Mouse (Mus musculus): ENCODE measurements around the gene Hadha. TPM values are rescaled to one million over a fixed set of nuclear protein-coding genes. Genes with fewer than 3 reads are reported as not detected.

Hadha gene
- polyA plus RNA-seq, 1 experiment from 2014 or later = 61.7 TPM

DNA sequence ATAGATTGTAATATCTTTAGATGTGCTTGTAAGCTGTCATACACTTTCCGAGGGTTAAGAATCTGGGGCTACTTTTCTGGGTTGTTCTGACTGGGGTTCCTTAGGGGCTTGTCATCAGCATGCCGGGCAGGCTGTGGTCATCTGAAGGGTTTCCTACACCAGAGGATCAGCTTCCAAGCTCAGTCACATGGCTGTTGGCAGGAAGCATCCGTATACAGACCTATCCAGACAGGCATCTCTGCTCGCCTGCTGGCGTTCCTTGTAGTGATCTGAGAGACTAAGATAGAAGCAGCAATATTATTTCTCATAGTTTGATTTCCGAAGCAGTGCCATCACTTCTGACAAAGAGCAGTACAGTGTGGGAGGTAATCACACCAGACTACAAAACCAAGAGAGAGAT, 4.6 kb upstream of the Hadha start:
- H3K4me3 ChIP-seq (replicated peaks; ENCODE audit: low read depth, low read length) = no peak overlapping the region
- H3K4me1 ChIP-seq (ENCODE audit: control insufficient read depth, insufficient read depth, low read length) = peaks cover 9% of the 10 kb centered on the region
- ATAC-seq (ENCODE audit: low FRiP score, low TSS enrichment) = no peak
- no peak for DNase-seq
- no peak overlapping the region for H3K4me2 ChIP-seq (ENCODE audit: low read length)
- no peaks in the 10 kb centered on the region for H3K27me3 ChIP-seq (ENCODE audit: control insufficient read depth, insufficient read depth, low read length)
- 87% methylated on average over 6 of the region's 6 CpGs for WGBS
- H3K36me3 ChIP-seq (ENCODE audit: control insufficient read depth, insufficient read depth, low read length) = peaks cover 3% of the 10 kb centered on the region; the same call in 1 of the 2 replicates
- H3K27ac ChIP-seq (replicated peaks; ENCODE audit: low read depth, low read length) = no peak overlapping the region
- no peaks in the 10 kb centered on the region for H3K9me3 ChIP-seq (ENCODE audit: control insufficient read depth, low read length)
- no peak overlapping the region for H3K9ac ChIP-seq (replicated peaks; ENCODE audit: low read length)

DNA sequence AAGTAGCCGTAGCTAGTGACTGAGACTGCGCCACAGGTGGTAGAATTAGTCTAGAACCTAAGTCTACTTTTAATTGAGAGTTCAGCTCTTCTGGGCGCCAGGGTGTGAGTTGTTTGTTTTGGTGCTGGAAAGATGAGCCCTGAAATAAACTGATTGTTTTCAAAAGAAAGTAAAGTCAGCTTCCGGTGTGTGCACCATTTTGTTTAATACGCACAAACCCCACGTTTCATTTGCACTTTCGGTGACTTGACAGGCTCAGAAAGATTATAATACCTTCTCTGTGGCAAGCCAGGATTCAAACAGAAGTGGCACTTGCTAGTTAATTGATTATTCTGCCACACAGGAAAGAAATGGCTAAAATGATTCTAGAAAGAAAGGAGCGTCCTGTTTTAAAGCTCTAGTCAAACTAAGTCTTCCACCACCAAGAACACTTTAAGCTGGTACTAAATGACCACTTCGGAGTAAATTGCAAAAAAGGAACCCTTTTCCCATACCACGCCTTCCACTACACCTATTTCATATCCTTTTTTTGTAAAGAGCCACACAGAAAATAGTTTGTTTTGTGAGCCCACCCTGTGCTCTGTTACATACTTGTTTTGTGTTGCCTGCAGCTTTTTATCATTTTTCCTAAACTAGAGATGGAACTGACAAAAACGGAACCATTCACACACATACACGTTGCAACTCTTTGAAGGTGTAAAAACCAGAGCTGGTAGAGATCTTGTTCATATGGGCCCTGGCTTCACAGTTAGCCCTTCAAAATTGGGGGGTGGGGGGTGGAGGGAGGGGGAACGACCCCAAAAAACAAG, 1.1 kb upstream of the Hadha start:
- DNase-seq = no peak
- H3K27me3 ChIP-seq (ENCODE audit: control insufficient read depth, insufficient read depth, low read length) = no peaks in the 10 kb centered on the region
- ATAC-seq (ENCODE audit: low FRiP score, low TSS enrichment) = no peak
- no peaks in the 10 kb centered on the region for H3K9me3 ChIP-seq (ENCODE audit: control insufficient read depth, low read length)
- peak overlapping the region; percentile 87 for H3K9ac ChIP-seq (replicated peaks; ENCODE audit: low read length)
- no peaks in the 10 kb centered on the region for H3K36me3 ChIP-seq (ENCODE audit: control insufficient read depth, insufficient read depth, low read length)
- peak overlapping the region; percentile 95 for H3K4me3 ChIP-seq (replicated peaks; ENCODE audit: low read depth, low read length)
- H3K27ac ChIP-seq (replicated peaks; ENCODE audit: low read depth, low read length) = peak overlapping the region; percentile 88; the same call in 1 of the 2 replicates
- H3K4me1 ChIP-seq (ENCODE audit: control insufficient read depth, insufficient read depth, low read length) = peaks cover 14% of the 10 kb centered on the region
- peak overlapping the region; percentile 83 for H3K4me2 ChIP-seq (ENCODE audit: low read length)
- WGBS = 39% methylated on average over 13 of the region's 13 CpGs

DNA sequence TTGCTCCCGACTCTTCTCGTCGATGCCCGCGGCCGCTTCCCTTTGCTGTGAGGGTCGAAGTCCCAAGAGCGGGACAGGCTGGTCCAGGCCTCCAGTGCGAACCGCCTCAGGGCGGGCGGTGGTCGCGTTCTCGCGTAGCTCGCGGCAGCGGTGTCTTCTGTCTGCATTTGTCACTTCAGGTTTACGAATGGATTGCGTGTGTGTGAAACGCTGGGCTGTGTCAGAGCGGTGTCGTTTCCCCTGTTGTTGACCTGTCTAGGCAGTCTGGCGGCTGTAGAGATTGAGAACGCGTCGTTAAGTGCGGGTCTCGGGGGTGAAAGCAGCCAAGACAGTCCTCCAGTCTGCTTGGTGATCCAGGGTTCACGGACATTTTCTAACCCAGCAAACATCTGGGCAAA, 432 bp upstream of the Hadha start:
- ATAC-seq (ENCODE audit: low FRiP score, low TSS enrichment) = peak; percentile 71; the same call in 1 of the 2 replicates
- Histone ChIP-seq H3K9ac (replicated peaks; ENCODE audit: low read length) (peak overlapping the region; percentile 87), H3K4me2 (ENCODE audit: low read length) (peak overlapping the region; percentile 83), H3K36me3 (ENCODE audit: control insufficient read depth, insufficient read depth, low read length) (no peaks in the 10 kb centered on the region), H3K4me3 (replicated peaks; ENCODE audit: low read depth, low read length) (peak overlapping the region; percentile 95), H3K27ac (replicated peaks; ENCODE audit: low read depth, low read length) (peak overlapping the region; percentile 88), H3K27me3 (ENCODE audit: control insufficient read depth, insufficient read depth, low read length) (no peaks in the 10 kb centered on the region), H3K9me3 (ENCODE audit: control insufficient read depth, low read length) (no peaks in the 10 kb centered on the region), H3K4me1 (ENCODE audit: control insufficient read depth, insufficient read depth, low read length) (peaks cover 14% of the 10 kb centered on the region)
- no peak for DNase-seq
- WGBS = under 1% methylated on average over 31 of the region's 31 CpGs

DNA sequence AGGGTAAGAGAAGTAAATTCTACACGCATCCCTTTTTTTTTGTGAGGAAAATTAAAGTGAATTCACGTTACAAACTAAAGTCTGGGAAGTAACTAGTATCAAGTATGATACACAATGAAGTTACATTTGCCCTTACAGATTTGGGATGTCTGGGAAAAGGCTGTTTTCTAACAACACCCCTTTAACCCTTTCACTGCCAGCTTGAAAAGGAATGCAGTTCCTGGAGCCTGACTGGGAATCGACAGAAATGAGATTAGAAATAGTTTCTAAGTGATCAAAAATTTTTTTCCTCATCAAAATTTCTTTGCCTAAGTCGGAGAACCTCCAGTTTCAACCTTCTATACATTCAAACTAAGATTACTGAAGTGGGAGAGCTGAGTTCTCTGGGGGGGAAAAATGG, 949 bp downstream of the Hadha start:
- Histone ChIP-seq H3K4me1 (ENCODE audit: control insufficient read depth, insufficient read depth, low read length) (peaks cover 14% of the 10 kb centered on the region), H3K4me2 (ENCODE audit: low read length) (peak overlapping the region; percentile 83), H3K27ac (replicated peaks; ENCODE audit: low read depth, low read length) (no peak overlapping the region), H3K4me3 (replicated peaks; ENCODE audit: low read depth, low read length) (peak overlapping the region; percentile 95), H3K36me3 (ENCODE audit: control insufficient read depth, insufficient read depth, low read length) (no peaks in the 10 kb centered on the region), H3K9ac (replicated peaks; ENCODE audit: low read length) (peak overlapping the region; percentile 87; the same call in 1 of the 2 replicates), H3K9me3 (ENCODE audit: control insufficient read depth, low read length) (no peaks in the 10 kb centered on the region), H3K27me3 (ENCODE audit: control insufficient read depth, insufficient read depth, low read length) (no peaks in the 10 kb centered on the region)
- no peak for ATAC-seq (ENCODE audit: low FRiP score, low TSS enrichment)
- DNase-seq = peak; percentile 61
- WGBS = 21% methylated on average over 4 of the region's 4 CpGs

DNA sequence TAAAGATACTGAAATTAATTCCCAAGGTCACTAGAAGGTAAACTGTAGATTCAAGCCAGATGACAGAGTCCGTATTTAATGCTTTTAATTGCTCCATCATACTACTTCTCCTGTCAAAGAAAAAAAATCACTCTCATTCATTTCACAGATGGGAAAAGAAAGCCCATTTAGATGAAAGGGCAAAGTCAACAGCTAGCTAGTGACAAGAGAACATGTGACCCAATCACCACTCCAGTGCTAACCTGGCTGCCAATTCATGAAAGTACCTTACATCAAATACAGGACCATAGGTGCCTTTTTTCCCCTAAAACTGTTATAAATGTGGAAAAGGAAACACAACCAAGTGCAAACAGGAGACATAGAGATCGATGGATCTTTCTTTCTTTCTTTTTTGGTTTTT, 1.7 kb downstream of the Hadha start:
- DNase-seq (no peak), ATAC-seq (ENCODE audit: low FRiP score, low TSS enrichment) (no peak)
- Histone ChIP-seq H3K27me3 (ENCODE audit: control insufficient read depth, insufficient read depth, low read length) (no peaks in the 10 kb centered on the region), H3K36me3 (ENCODE audit: control insufficient read depth, insufficient read depth, low read length) (no peaks in the 10 kb centered on the region), H3K9ac (replicated peaks; ENCODE audit: low read length) (no peak overlapping the region), H3K4me3 (replicated peaks; ENCODE audit: low read depth, low read length) (no peak overlapping the region), H3K9me3 (ENCODE audit: control insufficient read depth, low read length) (no peaks in the 10 kb centered on the region), H3K4me2 (ENCODE audit: low read length) (no peak overlapping the region), H3K4me1 (ENCODE audit: control insufficient read depth, insufficient read depth, low read length) (peaks cover 14% of the 10 kb centered on the region), H3K27ac (replicated peaks; ENCODE audit: low read depth, low read length) (no peak overlapping the region)
- WGBS = 95% methylated on average over 2 of the region's 2 CpGs

GRCm38 (mm10) chr5:30152413-30152812, 2.5 kb downstream of the Hadha start:
- H3K4me3 ChIP-seq (replicated peaks; ENCODE audit: low read depth, low read length) = no peak overlapping the region
- DNase-seq (no peak), ATAC-seq (ENCODE audit: low FRiP score, low TSS enrichment) (no peak)
- WGBS = 91% methylated on average over 1 of the region's 1 CpGs
- no peak overlapping the region for H3K9ac ChIP-seq (replicated peaks; ENCODE audit: low read length)
- no peak overlapping the region for H3K27ac ChIP-seq (replicated peaks; ENCODE audit: low read depth, low read length)
- no peaks in the 10 kb centered on the region for H3K27me3 ChIP-seq (ENCODE audit: control insufficient read depth, insufficient read depth, low read length)
- no peaks in the 10 kb centered on the region for H3K9me3 ChIP-seq (ENCODE audit: control insufficient read depth, low read length)
- no peaks in the 10 kb centered on the region for H3K36me3 ChIP-seq (ENCODE audit: control insufficient read depth, insufficient read depth, low read length)
- H3K4me2 ChIP-seq (ENCODE audit: low read length) = no peak overlapping the region
- peaks cover 14% of the 10 kb centered on the region for H3K4me1 ChIP-seq (ENCODE audit: control insufficient read depth, insufficient read depth, low read length)

DNA sequence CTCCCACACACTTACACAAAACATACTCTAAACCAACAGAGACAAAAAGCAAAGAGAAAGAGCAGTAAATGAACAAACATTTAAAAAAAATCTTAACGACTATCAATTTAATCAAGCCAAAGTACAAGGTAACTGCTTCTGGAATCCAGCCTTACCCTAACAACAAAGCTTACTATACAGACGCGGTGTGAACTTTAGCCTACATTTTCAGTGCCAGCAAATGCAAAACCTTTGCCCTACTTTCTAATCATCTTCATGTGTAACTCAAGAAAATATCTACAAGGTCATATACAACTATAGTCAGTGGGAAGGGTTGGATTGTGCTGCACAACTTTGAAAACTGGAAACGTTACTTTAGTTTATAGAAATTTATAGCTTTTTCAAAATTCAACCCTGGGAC, 3.0 kb downstream of the Hadha start:
- Histone ChIP-seq H3K4me2 (ENCODE audit: low read length) (no peak overlapping the region), H3K9me3 (ENCODE audit: control insufficient read depth, low read length) (no peaks in the 10 kb centered on the region), H3K36me3 (ENCODE audit: control insufficient read depth, insufficient read depth, low read length) (peaks cover 4% of the 10 kb centered on the region), H3K4me1 (ENCODE audit: control insufficient read depth, insufficient read depth, low read length) (peaks cover 14% of the 10 kb centered on the region), H3K9ac (replicated peaks; ENCODE audit: low read length) (no peak overlapping the region), H3K27ac (replicated peaks; ENCODE audit: low read depth, low read length) (no peak overlapping the region), H3K27me3 (ENCODE audit: control insufficient read depth, insufficient read depth, low read length) (no peaks in the 10 kb centered on the region), H3K4me3 (replicated peaks; ENCODE audit: low read depth, low read length) (no peak overlapping the region)
- 91% methylated on average over 4 of the region's 4 CpGs for WGBS
- ATAC-seq (ENCODE audit: low FRiP score, low TSS enrichment) (no peak), DNase-seq (no peak)

DNA sequence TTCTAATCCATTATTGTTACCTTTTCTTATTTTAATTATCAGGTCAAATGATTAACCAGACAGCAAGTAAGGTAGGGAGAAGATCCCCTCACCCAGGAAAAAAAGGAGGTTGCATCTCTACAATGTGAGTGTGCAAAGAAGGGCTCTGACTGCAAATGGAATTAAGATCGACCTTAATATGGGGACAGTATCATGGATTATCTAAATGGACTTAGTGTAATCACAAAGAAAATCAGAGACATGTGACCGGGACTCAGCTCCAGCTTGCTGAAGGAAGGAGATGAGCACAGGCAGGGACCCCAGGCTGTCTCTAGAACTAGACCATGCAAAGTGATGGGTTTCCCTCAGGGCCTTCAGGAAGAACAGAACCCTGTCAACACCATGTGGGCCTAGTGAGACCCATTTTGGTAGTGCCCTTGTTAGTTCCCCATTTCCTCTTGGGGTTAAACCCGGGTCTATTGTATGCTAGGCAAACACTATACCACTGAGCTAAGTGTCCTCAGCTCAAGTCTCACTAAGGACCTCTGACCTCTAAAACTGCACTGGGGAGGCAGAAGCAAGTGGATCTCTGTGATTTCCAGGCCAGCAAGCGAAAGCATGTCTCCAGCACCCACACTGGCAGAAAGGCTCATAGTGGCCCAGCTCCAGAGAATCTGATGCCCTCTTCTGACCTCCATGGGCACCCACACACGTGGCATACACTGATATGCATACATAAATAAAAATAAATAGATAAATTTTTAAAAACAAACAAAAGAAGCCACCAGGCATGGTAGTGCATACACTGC, 6.6 kb downstream of the Hadha start:
- DNase-seq (no peak), ATAC-seq (ENCODE audit: low FRiP score, low TSS enrichment) (no peak)
- Histone ChIP-seq H3K4me1 (ENCODE audit: control insufficient read depth, insufficient read depth, low read length) (no peaks in the 10 kb centered on the region), H3K27me3 (ENCODE audit: control insufficient read depth, insufficient read depth, low read length) (no peaks in the 10 kb centered on the region), H3K9ac (replicated peaks; ENCODE audit: low read length) (no peak overlapping the region), H3K4me2 (ENCODE audit: low read length) (no peak overlapping the region), H3K4me3 (replicated peaks; ENCODE audit: low read depth, low read length) (no peak overlapping the region), H3K9me3 (ENCODE audit: control insufficient read depth, low read length) (no peaks in the 10 kb centered on the region), H3K36me3 (ENCODE audit: control insufficient read depth, insufficient read depth, low read length) (peaks cover 36% of the 10 kb centered on the region), H3K27ac (replicated peaks; ENCODE audit: low read depth, low read length) (no peak overlapping the region)
- 86% methylated on average over 5 of the region's 5 CpGs for WGBS

All from midbrain, embryonic 14.5 days (tissue).